ENCODE assay signal across 19 mouse cellular contexts in genomic region chr5:103779836-103780235, GRCm38 (mm10).
DNase-seq lines count a peak whose midpoint lies in the region; ATAC-seq and TF ChIP-seq lines count a peak whose summit lies in the region.
"Had no signal": no experiment of that assay in that cellular context is flagged by ENCODE, and none has a peak within 500 bp of the region (broad histone marks: within the 10 kb centered on the region; RNA-seq: fewer than 3 reads in every experiment).

No protein-coding gene starts in this region.

- no peak overlapping the region for H3K9ac ChIP-seq in forebrain, embryonic 13.5 days
- H3K9ac ChIP-seq in forebrain, postnatal 0 days = no peak overlapping the region
- no peak overlapping the region for H3K9ac ChIP-seq in kidney, embryonic 16.5 days (replicated peaks; ENCODE audit: low read length)
- no peak overlapping the region for H3K9ac ChIP-seq in CH12.LX (ENCODE audit: insufficient read depth, low read depth)
- H3K9ac ChIP-seq: embryonic facial prominence, embryonic 12.5 days; heart, embryonic 13.5 days; limb, embryonic 15.5 days had no signal

- 14% methylated on average over 10 of the region's 10 CpGs for WGBS in forebrain, embryonic 13.5 days
- WGBS in forebrain, postnatal 0 days = 34% methylated on average over 10 of the region's 10 CpGs
- WGBS in kidney, embryonic 16.5 days = 31% methylated on average over 10 of the region's 10 CpGs
- 39% methylated on average over 10 of the region's 10 CpGs for WGBS in limb, embryonic 10.5 days

- ATAC-seq in forebrain, embryonic 13.5 days = no peak
- ATAC-seq in forebrain, postnatal 0 days = no peak
- no peak for ATAC-seq in kidney, embryonic 16.5 days (ENCODE audit: low FRiP score, low TSS enrichment)

- no peaks in the 10 kb centered on the region for H3K27me3 ChIP-seq in forebrain, embryonic 13.5 days
- no peaks in the 10 kb centered on the region for H3K27me3 ChIP-seq in forebrain, postnatal 0 days (ENCODE audit: insufficient read depth, low read length)
- H3K27me3 ChIP-seq in kidney, embryonic 16.5 days (ENCODE audit: insufficient read depth, low read length) = no peaks in the 10 kb centered on the region
- no peaks in the 10 kb centered on the region for H3K27me3 ChIP-seq in CH12.LX (replicated peaks)
- H3K27me3 ChIP-seq in limb, embryonic 10.5 days (ENCODE audit: low read depth, poor library complexity, severe bottlenecking) = no peaks in the 10 kb centered on the region
- H3K27me3 ChIP-seq: embryonic facial prominence, embryonic 12.5 days; heart, embryonic 13.5 days; limb, embryonic 15.5 days had no signal

- no peak for TF ChIP-seq RAD21 in CH12.LX (IDR thresholded peaks at IDR 0.05; ENCODE audit: low read depth, low read length)

- TF ChIP-seq POLR2A in CH12.LX (IDR thresholded peaks at IDR 0.05; ENCODE audit: low read depth, low read length) = no peak

- no peak for TF ChIP-seq EP300 in CH12.LX (IDR thresholded peaks at IDR 0.05; ENCODE audit: low read length)

- peaks cover 53% of the 10 kb centered on the region for H3K4me1 ChIP-seq in forebrain, embryonic 13.5 days
- peaks cover 20% of the 10 kb centered on the region for H3K4me1 ChIP-seq in forebrain, postnatal 0 days (ENCODE audit: insufficient read depth)
- peaks cover 78% of the 10 kb centered on the region for H3K4me1 ChIP-seq in kidney, embryonic 16.5 days (ENCODE audit: insufficient read depth, low read length)
- H3K4me1 ChIP-seq in CH12.LX (ENCODE audit: control insufficient read depth in 1 of 2, insufficient read depth in 2 of 2) = peaks cover 31 to 80% of the 10 kb centered on the region in 2 experiments
- H3K4me1 ChIP-seq in limb, embryonic 10.5 days = peaks cover 55% of the 10 kb centered on the region

- H3K36me3 ChIP-seq in forebrain, embryonic 13.5 days (ENCODE audit: poor library complexity, severe bottlenecking) = peaks cover 8% of the 10 kb centered on the region
- no peaks in the 10 kb centered on the region for H3K36me3 ChIP-seq in forebrain, postnatal 0 days (ENCODE audit: insufficient read depth)
- H3K36me3 ChIP-seq in kidney, embryonic 16.5 days (ENCODE audit: insufficient read depth, low read length) = peaks cover 10% of the 10 kb centered on the region
- peaks cover 20 to 58% of the 10 kb centered on the region in 2 experiments for H3K36me3 ChIP-seq in CH12.LX (replicated peaks in 1 of 2; ENCODE audit: control insufficient read depth in 1 of 2, insufficient read depth in 1 of 2, low read length in 1 of 2)
- H3K36me3 ChIP-seq in limb, embryonic 10.5 days = peaks cover 13% of the 10 kb centered on the region

- in situ Hi-C loops in CH12.LX (cut with MboI; ENCODE audit: low pct_ligation_motif_present, low pct_unique_long_range_greater_than_20kb, low sequenced_read_pairs) = no loop called here

- no peaks in the 10 kb centered on the region for H3K9me3 ChIP-seq in forebrain, embryonic 13.5 days (replicated peaks)
- no peaks in the 10 kb centered on the region for H3K9me3 ChIP-seq in forebrain, postnatal 0 days (ENCODE audit: low read length)
- no peaks in the 10 kb centered on the region for H3K9me3 ChIP-seq in kidney, embryonic 16.5 days (ENCODE audit: low read length)
- H3K9me3 ChIP-seq in CH12.LX (replicated peaks; ENCODE audit: low read length) = no peaks in the 10 kb centered on the region
- H3K9me3 ChIP-seq in limb, embryonic 10.5 days (replicated peaks) = no peaks in the 10 kb centered on the region
- H3K9me3 ChIP-seq: embryonic facial prominence, embryonic 12.5 days; heart, embryonic 13.5 days; limb, embryonic 15.5 days had no signal

- DNase-seq in forebrain, postnatal 0 days = no peak
- no peak for DNase-seq in kidney, adult 11 months
- DNase-seq in CH12.LX (ENCODE audit: extremely low read depth) = peak; percentile 51
- DNase-seq in limb, embryonic 10.5 days (ENCODE audit: low spot score) = no peak
- no peak for DNase-seq in spleen, postnatal 4 days (ENCODE audit: low spot score in 2 of 2)
- no peak for DNase-seq in heart, adult 8-10 months (ENCODE audit: low spot score)
- DNase-seq: adrenal gland, postnatal 10 days; B cell, adult 2 months; cerebellum, adult 8-10 months; gastrocnemius, postnatal 36 days; kidney, postnatal 36 days; lung, postnatal 10 days; right cerebral cortex, adult 18-20 months; thymus, adult 18-20 months had no signal

- H3K4me3 ChIP-seq in forebrain, embryonic 13.5 days = no peak overlapping the region
- no peak overlapping the region for H3K4me3 ChIP-seq in forebrain, postnatal 0 days (ENCODE audit: low read depth, low read length)
- no peak overlapping the region for H3K4me3 ChIP-seq in kidney, embryonic 16.5 days (ENCODE audit: low read length)
- peak overlapping the region in 1 of 3 experiments; percentile 28 for H3K4me3 ChIP-seq in CH12.LX (replicated peaks in 1 of 3; ENCODE audit: low read depth in 2 of 3, low read length in 2 of 3, poor library complexity in 1 of 3)
- H3K4me3 ChIP-seq in limb, embryonic 10.5 days = no peak overlapping the region
- H3K4me3 ChIP-seq: embryonic facial prominence, embryonic 12.5 days; heart, embryonic 13.5 days; limb, embryonic 15.5 days had no signal

- H3K79me2 ChIP-seq in CH12.LX (replicated peaks; ENCODE audit: control insufficient read depth, extremely low read depth, insufficient read depth, poor library complexity, severe bottlenecking) = peaks cover 98% of the 10 kb centered on the region

- dilution Hi-C loops in CH12.LX (cut with MboI; ENCODE audit: extremely low pct_ligation_motif_present, extremely low pct_unique_long_range_greater_than_20kb, low sequenced_read_pairs) = no loop called here

- H3K27ac ChIP-seq in forebrain, embryonic 13.5 days = 0 out of 2 replicates have a peak overlapping the region, but pooled peaks have one; percentile 2
- H3K27ac ChIP-seq in forebrain, postnatal 0 days (ENCODE audit: low read depth, low read length) = no peak overlapping the region
- H3K27ac ChIP-seq in kidney, embryonic 16.5 days (ENCODE audit: low read length) = peak overlapping the region; percentile 96
- no peak overlapping the region; the same call in 1 of the 2 replicates for H3K27ac ChIP-seq in CH12.LX (ENCODE audit: insufficient read depth, low read depth)
- H3K27ac ChIP-seq in limb, embryonic 10.5 days = peak overlapping the region; percentile 36; the same call in 1 of the 2 replicates
- H3K27ac ChIP-seq: embryonic facial prominence, embryonic 12.5 days; heart, embryonic 13.5 days; limb, embryonic 15.5 days had no signal

- no peak for TF ChIP-seq CTCF in forebrain, postnatal 0 days (IDR thresholded peaks at IDR 0.05; ENCODE audit: low read depth)
- no peak for TF ChIP-seq CTCF in CH12.LX (conservative IDR thresholded peaks at IDR 0.05 in 1 of 2, IDR thresholded peaks at IDR 0.05 in 1 of 2; ENCODE audit: low read depth in 2 of 2, low read length in 2 of 2)

- H3K4me2 ChIP-seq in forebrain, embryonic 13.5 days = 0 out of 2 replicates have a peak overlapping the region, but pooled peaks have one; percentile 10
- no peak overlapping the region for H3K4me2 ChIP-seq in forebrain, postnatal 0 days (ENCODE audit: low read depth)
- 0 out of 2 replicates have a peak overlapping the region, but pooled peaks have one; percentile 11 for H3K4me2 ChIP-seq in kidney, embryonic 16.5 days (replicated peaks; ENCODE audit: low read depth, low read length)
- peak overlapping the region; percentile 29; the same call in 1 of the 2 replicates for H3K4me2 ChIP-seq in CH12.LX (ENCODE audit: insufficient read depth, low read depth, poor library complexity, severe bottlenecking)
- H3K4me2 ChIP-seq: embryonic facial prominence, embryonic 12.5 days; heart, embryonic 13.5 days; limb, embryonic 15.5 days had no signal

TF ChIP-seq in CH12.LX, 34 proteins besides CTCF, POLR2A, EP300 and RAD21:
- TF ChIP-seq ELF1 (IDR thresholded peaks at IDR 0.05; ENCODE audit: low read depth, low read length) = no peak
- TF ChIP-seq ZNF384 (IDR thresholded peaks at IDR 0.05; ENCODE audit: low read depth, low read length) = peak; percentile 47; the same call in 1 of the 2 replicates
- no peak for TF ChIP-seq MAX (IDR thresholded peaks at IDR 0.05; ENCODE audit: low read length)
- no peak for TF ChIP-seq USF2 (conservative IDR thresholded peaks at IDR 0.05; ENCODE audit: low read depth, low read length)
- no peak for TF ChIP-seq CHD2 (IDR thresholded peaks at IDR 0.05; ENCODE audit: low read length)
- TF ChIP-seq UBTF (IDR thresholded peaks at IDR 0.05; ENCODE audit: low read depth, low read length) = no peak
- no peak for TF ChIP-seq NELFE (IDR thresholded peaks at IDR 0.05; ENCODE audit: low read depth, low read length)
- no peak for TF ChIP-seq ZKSCAN1 (IDR thresholded peaks at IDR 0.05; ENCODE audit: borderline replicate concordance, low read depth, low read length)
- peak; percentile 60 for TF ChIP-seq BHLHE40 (IDR thresholded peaks at IDR 0.05; ENCODE audit: low read depth, low read length)
TF ChIP-seq in CH12.LX: peak in this region for 2.

Comparison
In these comparisons a context has a peak if more than half of its experiments do, and no peak if none do; other contexts are left out.
1. H3K27ac ChIP-seq: peak in forebrain, embryonic 13.5 days (single experiment), kidney, embryonic 16.5 days (single experiment) and limb, embryonic 10.5 days (single experiment); none in forebrain, postnatal 0 days (single experiment) and CH12.LX (single experiment).